Mouse (Mus musculus) thymus, postnatal 36 days (tissue): ENCODE results near the gene Bptf.
A peak's percentile ranks its signal among the peaks of the same experiment; 100 is the strongest.
"Not testable (repeated sequence)": the region's sequence is repeated elsewhere in the genome, so short reads cannot be mapped to it uniquely, and the experiment has no call there.

Experiments used
- DNase-seq, 2 experiments: peaks; one replicate each; pipeline ENCODE4 v3.0.0; 2022; ENCODE audit warnings: mixed read lengths in 2 of 2

Gene Bptf

DNA sequence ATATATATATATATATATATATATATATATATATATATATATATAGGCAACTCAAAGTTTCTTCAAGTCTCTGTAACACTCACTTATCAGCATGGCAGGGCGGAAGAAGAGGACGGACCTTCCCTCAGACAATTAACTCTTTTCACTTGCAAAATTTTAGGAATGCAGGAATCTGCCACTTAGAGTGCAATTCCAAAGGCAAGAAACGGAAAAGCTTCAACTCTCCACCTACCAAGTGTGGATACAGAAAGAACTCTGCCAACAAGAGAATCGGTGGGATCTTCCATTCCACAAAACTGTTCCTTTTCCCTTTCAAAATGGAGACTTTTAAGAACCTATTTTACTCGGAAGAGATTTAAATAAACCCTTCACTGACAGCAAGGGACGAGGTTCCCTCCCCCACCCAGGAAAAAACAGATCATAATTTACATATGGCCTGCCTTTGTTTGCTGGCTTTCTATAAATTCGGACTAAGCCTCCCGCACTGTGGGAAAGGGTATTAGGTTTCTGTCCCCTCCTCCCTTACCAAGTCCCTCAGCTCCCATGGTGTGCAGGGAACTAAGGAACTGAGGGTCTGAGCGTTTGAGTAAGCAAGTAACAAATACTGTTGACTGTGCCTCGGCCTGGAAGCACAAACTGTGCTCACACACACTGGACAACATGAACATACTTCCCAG is 17.9 kb downstream of the Bptf start:
- DNase-seq = no peak

DNA sequence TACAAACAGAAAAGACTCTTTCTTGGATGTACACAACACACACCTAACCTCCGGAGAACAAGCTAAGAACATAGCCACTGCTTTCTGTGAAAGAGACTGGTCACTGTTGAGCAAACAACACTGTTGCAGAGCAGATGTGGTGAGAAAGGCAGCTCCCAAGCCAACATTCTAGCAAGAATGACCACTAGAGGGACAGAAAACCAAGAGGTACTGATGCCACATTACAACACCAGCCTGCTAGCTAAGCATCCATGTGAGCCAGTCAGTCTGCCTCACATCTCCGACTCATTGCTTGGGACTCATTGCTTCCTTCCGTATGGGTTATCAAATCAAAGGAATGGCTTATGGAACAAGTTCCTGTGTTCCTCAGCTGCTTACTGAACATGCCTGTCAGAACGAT is 18.8 kb downstream of the Bptf start:
- DNase-seq = no peak

GRCm38 (mm10) chr11:107109669-107110068 is 22.3 kb downstream of the Bptf start:
- no peak for DNase-seq

DNA sequence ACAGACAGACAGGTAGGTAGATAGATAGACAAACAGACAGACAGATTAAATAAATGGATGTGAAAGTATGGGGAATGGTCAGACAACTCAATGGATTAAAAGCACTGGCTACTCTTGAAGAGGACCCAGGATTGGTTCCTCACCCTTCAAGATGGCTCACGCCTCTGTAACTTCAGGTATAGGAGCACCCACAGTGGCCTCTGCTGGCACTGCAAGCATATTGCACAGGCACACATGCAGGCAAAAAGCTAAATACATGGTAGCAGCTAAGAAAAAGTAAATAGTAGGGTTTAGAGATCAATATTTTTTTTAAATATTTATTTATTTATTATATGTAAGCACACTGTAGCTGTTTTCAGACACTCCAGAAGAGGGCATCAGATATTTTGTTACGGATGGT is 23.0 kb downstream of the Bptf start:
- DNase-seq = no peak

DNA sequence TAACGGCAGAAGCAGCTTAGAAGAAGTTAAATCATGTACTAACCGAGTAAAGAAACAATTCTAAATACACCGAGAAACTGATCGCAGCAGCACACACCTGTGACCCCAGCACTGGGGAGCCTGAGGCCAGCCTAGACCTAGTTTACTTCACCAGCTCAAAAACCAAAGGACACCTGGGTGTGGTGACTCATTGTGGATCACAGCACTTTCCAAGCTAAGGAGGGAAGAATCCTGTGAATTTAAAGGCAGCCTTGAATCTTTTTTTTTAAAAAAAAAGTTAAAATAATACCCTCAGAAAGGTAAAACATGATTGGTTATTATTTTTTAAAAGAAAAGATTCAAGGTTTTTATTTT is 24.2 kb downstream of the Bptf start:
- DNase-seq = no peak

DNA sequence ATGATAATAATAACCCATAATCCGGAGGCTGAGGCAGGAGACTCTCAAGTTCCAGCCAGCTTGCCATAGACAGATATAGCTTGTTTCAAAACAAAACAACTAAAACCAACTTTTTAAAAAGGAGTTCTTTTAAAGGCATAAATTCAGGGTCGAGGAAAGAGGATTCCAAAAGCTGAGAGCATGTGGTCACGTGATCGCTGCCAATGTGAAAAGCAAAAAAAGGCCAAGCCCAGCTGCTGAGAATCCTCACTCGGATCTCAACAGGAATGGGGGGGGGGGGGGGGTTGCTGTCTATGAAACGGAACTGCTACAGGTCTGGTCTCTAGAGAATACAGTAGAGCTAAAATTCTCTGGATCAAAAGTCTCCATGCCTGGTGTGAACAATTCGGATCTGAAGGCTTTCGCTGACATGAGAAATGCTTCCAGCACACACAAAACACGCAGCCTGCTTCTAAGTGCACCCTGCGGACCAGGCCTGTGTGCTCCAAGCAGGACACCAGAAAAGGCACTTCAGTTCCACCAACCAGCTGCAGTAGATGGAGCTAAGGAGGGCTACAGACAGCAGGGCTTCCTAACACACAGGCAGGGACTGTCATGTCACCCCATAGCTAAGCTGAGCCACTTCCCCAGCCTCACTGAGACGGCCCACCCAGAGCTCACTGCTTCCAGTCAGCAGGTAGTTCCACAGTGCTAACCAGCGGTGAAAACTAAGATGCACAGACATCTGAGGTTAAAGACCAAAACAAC is 24.8 kb downstream of the Bptf start:
- peak in 1 of 2 experiments; percentile 30 for DNase-seq

DNA sequence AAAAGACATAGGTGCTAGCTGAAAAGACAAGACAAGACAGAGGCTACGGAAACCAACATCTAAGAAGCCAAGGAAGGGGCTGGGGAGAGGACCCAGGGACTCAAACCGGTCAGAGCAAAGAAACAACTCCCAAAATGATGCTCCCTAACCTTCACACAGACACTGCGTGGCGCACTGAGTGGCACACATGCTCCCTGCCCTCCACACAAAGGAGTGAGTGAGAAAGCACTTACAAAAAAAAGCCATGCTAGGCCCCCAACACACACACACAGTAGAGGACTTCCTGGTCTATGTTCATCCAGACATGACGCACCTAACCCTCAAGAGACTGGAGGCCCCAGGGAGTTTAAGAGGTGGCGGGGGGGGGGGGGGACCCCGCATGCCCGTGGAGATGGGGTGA is 25.5 kb downstream of the Bptf start:
- no peak for DNase-seq

GRCm38 (mm10) chr11:107105227-107105626 is 26.7 kb downstream of the Bptf start:
- peak; percentile 78 to 79 for DNase-seq

DNA sequence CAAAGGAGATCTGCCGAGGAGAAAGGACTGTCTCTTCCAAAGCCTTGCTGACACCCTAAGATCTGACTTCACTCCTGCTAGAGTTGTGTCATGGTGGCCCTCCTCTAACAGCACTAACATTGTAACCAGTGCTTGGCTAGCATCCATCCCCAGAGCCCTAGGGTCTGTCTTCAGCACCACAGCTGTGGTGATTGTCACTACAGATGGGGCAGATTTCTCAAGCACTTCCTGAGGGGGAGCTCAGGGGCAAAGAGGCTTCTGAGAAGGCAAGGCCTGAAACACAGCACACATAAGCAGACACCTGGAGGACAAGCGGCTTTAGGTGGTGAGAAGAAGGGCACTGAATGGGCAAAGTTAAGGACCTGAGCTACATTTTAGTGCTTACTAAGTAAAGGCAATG is 28.2 kb downstream of the Bptf start:
- DNase-seq = no peak

GRCm38 (mm10) chr11:107103224-107103589 is 28.7 kb downstream of the Bptf start:
- DNase-seq = no peak

DNA sequence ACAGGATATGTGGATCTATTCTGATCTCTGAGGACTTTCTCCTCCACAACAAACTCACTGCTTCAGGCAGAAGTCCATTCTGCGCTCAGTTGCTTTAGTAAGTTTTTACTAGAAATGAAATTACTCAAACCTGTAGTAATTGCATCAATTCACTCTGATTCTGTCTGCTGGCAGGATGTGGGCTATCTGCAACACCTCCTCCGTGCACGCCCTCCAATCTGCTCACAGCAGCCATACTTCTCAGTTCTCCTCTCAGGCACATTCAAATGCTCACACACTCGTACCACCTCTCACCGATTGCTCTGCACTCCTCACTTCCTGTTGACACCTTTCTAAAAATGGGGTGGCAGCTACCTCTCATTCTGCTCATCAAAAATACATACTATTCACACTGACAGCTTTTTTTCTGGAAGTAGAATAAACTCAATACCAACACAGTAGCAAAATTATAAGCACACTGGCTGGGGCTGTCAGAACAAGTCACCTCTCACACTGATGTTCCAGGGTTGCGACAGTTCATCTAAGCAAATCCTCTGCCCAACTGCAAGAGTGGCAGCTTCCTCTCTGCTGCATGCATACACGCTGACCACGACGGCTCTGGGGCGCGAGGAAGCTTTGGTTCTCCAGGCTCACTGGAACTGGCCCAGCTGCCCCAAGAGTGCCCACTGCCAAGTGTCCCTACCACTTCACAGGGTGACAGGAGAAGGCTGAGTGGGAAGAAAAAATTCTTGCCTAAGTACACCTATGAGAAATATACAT is 29.3 kb downstream of the Bptf start:
- peak; percentile 57 to 71 for DNase-seq

- no peak for DNase-seq
Measured at GRCm38 (mm10) chr11:107096973-107097372, 35.0 kb downstream of the Bptf start.

DNA sequence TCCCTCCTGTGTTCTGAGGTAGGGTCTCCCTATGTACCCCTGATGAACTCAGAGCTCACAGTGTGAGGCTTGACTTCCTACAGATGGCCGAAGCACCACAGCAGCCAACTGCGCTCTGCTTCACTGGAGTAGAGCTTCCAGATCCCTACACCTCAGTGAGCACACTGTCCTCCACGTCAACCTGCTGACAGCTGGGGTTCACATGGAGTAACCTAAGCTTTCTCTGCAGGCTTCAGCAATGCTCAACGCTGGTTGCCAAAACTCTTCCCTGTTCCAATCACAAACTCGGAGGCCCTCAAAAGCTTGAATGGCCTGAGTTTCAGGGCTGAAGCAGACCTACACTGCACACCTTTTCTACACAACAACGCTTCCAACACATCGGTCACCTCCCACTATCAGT is 38.1 kb downstream of the Bptf start:
- no peak for DNase-seq

GRCm38 (mm10) chr11:107092637-107093036 is 39.3 kb downstream of the Bptf start:
- DNase-seq = no peak

- DNase-seq = no peak
Measured at GRCm38 (mm10) chr11:107085866-107086265, 46.1 kb downstream of the Bptf start.

- no peak for DNase-seq
Measured at GRCm38 (mm10) chr11:107083480-107083879, 48.4 kb downstream of the Bptf start.

DNA sequence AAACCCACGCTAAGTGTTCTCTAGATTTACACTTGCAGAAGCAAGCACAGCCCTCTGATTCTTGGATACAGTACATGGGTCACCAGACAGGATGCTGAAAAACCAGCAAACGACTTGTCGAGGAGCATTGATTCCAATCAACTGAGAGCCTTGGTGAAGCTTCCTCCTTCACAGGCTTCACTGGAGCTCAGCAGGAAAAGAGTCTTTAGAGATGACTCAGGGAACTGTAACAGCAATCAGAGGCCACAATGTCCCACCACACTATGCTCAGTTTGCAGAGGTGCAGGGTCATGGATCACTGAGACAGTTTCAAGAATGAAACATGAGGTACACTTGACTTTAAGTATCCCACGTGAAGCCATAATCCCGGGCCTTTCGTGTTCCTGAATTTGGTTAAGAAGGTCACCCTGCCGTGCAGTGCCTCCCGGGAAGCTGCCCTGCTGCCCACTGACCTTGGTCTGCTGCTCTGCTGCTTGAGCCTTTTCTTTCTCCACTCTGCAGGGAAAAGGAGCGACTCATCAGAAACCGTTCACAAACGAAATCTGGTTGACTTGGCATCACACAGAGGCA is 66.6 kb downstream of the Bptf start:
- DNase-seq = no peak

- DNase-seq = no peak
Measured at GRCm38 (mm10) chr11:107064590-107064989, 67.3 kb downstream of the Bptf start.

- no peak for DNase-seq
Measured at GRCm38 (mm10) chr11:107063067-107063466, 68.9 kb downstream of the Bptf start.

- DNase-seq = no peak
Measured at GRCm38 (mm10) chr11:107060941-107061340, 71.0 kb downstream of the Bptf start.

GRCm38 (mm10) chr11:107059634-107060033 is 72.3 kb downstream of the Bptf start:
- not testable (repeated sequence) for DNase-seq

GRCm38 (mm10) chr11:107057391-107057790 is 74.5 kb downstream of the Bptf start:
- no peak for DNase-seq

DNA sequence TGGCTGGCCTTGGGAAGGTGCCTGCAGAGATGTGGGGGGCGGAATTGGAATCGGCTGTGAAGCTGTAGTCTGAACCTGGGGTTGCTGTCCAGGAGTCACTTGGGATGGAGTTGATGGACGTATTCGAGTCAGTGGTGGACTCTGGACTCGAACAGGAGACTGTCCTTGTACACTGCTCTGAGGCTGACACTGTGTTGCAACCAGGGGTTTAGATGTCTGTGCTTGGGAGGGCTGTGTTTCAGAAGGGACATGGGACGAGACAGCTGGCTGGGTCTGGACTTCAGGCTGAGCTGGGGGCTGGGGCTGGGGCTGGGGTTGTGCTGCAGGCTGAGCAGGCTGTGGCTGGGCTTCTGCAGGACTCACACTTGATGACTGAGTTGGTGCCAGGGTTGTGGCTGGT is 77.1 kb downstream of the Bptf start:
- DNase-seq = no peak
